Mouse (Mus musculus): ENCODE measurements around the gene Nadk.

- TF ChIP-seq POLR2A (IDR thresholded peaks at IDR 0.05; ENCODE audit: low read depth, low read length) (no peak), CTCF (IDR thresholded peaks at IDR 0.05; ENCODE audit: borderline replicate concordance, insufficient read depth, low read length) (no peak)
These were observed 7.6 kb downstream of the Nadk start for GRCm38 (mm10) chr4:155569818-155570217.
